Mouse (Mus musculus) hindbrain, embryonic 16.5 days (tissue): ENCODE measurements at regions not wholly inside any gene's neighbourhood (a gene's known extent, or its start where the extent isn't known, plus 50 kb on each side); places are given as distances from the start of the nearest gene placed in this dataset.

Experiments
- ATAC-seq: fragments of 200-750 bp; cut with Nextera tagmentation; 2 replicates; pipeline ENCODE4 v1.8.0; 2017; ENCODE audit warnings: moderate TSS enrichment, moderate library complexity
- H3K27ac ChIP-seq: fragments of 300-500 bp; sonication (generic); 2 replicates; pipeline ENCODE4 v1.5.1; 2014; ENCODE audit warnings: low read depth, mild to moderate bottlenecking, control low read depth, low read length, moderate library complexity
- H3K27me3 ChIP-seq: fragments of 300-500 bp; sonication (generic); replicated peaks from 2 replicates; pipeline ENCODE4 v1.6.1; 2014; ENCODE audit warnings: low read length; ENCODE audit not compliant: control insufficient read depth, insufficient read depth
- H3K36me3 ChIP-seq: fragments of 300-500 bp; sonication (generic); 2 replicates; pipeline ENCODE4 v1.6.1; 2014; ENCODE audit warnings: mild to moderate bottlenecking, low read length, moderate library complexity, mixed read lengths; ENCODE audit not compliant: control insufficient read depth, insufficient read depth
- H3K4me1 ChIP-seq: fragments of 300-500 bp; sonication (generic); 2 replicates; pipeline ENCODE4 v1.6.1; 2014; ENCODE audit warnings: low read depth, low read length; ENCODE audit not compliant: control insufficient read depth, insufficient read depth
- H3K4me2 ChIP-seq: fragments of 300-500 bp; sonication (generic); 2 replicates; pipeline ENCODE4 v1.6.1; 2014; ENCODE audit warnings: mild to moderate bottlenecking, low read length, control low read depth, moderate library complexity
- H3K4me3 ChIP-seq: fragments of 300-500 bp; sonication (generic); 2 replicates; pipeline ENCODE4 v1.5.1; 2014; ENCODE audit warnings: mild to moderate bottlenecking, low read length, control low read depth, moderate library complexity
- H3K9ac ChIP-seq: fragments of 300-500 bp; sonication (generic); 2 replicates; pipeline ENCODE4 v1.6.1; 2014; ENCODE audit warnings: low read depth, mild to moderate bottlenecking, control low read depth, low read length, moderate library complexity
- H3K9me3 ChIP-seq: fragments of 300-500 bp; sonication (generic); 2 replicates; pipeline ENCODE4 v1.6.1; 2014; ENCODE audit warnings: mild to moderate bottlenecking, low read length, moderate library complexity; ENCODE audit not compliant: control insufficient read depth
- WGBS: fragments of 180-500 bp; shearing (Covaris S2); extraction: QIAGEN DNeasy Blood & Tissue Kit; methylation state at CpG from one replicate; pipeline ENCODE4 v1.1.7; 2014; 5-methylcytosine and 5-hydroxymethylcytosine counted together

- H3K27me3 ChIP-seq = no peaks in the 10 kb centered on the region
- no peak for ATAC-seq
- H3K9me3 ChIP-seq = no peaks in the 10 kb centered on the region
- no peak overlapping the region for H3K4me2 ChIP-seq
- no peak overlapping the region for H3K4me3 ChIP-seq
- WGBS = 90% methylated on average over 14 of the region's 14 CpGs
- no peaks in the 10 kb centered on the region for H3K36me3 ChIP-seq
- no peak overlapping the region for H3K27ac ChIP-seq
- H3K4me1 ChIP-seq = no peaks in the 10 kb centered on the region
- no peak overlapping the region for H3K9ac ChIP-seq
Observed at GRCm38 (mm10) chr10:39216142-39216904, 52.7 kb upstream of the Ccn6 start.

GRCm38 (mm10) chr10:39214563-39214962, 51.0 kb upstream of the Ccn6 start:
- ATAC-seq = no peak
- 90% methylated on average over 4 of the region's 4 CpGs for WGBS

More at GRCm38 (mm10) chr10:39214563-39214962, 51.0 kb upstream of the Ccn6 start:
- no peak overlapping the region for H3K4me3 ChIP-seq
- no peak overlapping the region for H3K4me2 ChIP-seq
- H3K9ac ChIP-seq = no peak overlapping the region
- H3K9me3 ChIP-seq = no peaks in the 10 kb centered on the region
- H3K27me3 ChIP-seq = no peaks in the 10 kb centered on the region
- H3K36me3 ChIP-seq = no peaks in the 10 kb centered on the region
- peaks cover 2% of the 10 kb centered on the region for H3K4me1 ChIP-seq
- H3K27ac ChIP-seq = no peak overlapping the region
